Mouse (Mus musculus): ENCODE results near the gene Mios.
A peak's percentile ranks its signal among the peaks of the same experiment; 100 is the strongest.

The Mios gene

DNA sequence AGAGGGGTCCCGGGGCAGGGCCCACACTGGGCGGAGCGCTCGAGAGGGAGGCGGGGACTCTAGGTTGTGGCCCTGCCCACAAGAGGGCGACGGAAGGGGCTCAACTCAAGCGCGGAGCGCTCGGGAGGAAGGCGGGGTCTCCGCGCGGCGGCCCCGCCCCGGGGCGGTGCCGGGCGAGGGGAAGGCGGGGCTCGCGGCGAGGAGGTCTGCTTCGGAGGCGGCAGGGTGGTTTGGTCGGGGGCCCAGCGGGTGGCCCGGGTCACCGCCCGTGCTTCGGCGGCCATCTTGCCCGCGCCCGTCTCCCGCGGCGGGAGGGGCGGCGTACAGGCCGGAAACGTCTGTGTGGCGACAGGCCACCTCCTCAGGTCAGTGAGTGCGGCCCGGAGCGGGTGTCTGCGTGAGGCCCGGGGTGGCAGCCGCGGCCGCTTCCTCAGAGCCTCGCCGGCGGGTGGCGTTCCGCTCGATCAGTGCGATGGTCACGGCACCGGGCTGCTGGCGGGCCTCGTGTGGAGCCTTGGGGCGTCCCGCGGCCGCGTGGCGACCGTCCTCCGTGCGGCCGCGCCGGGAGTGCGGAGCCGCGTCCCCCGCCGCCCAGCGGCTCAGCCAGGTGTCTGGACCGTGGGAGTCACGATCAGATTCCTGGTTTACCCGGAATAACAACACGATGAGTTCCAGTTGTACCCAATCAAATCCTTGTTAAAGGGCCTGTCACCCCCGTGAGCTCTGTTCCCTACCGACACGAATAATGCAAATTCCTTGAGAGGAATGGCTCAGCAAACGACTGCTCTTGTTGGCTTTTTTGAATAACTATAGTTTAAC lies at the start of gene Mios:
Gene Mios, plus strand, starts transcription at position 176 of the 819 bp plus-strand sequence.
- peak; percentile 80 for DNase-seq (ENCODE audit: low read depth, low spot score)

GRCm38 (mm10) chr6:8160001-8160400 lies 49.0 kb upstream of the Mios start:
- DNase-seq (ENCODE audit: low read depth, low spot score): no peak

DNA sequence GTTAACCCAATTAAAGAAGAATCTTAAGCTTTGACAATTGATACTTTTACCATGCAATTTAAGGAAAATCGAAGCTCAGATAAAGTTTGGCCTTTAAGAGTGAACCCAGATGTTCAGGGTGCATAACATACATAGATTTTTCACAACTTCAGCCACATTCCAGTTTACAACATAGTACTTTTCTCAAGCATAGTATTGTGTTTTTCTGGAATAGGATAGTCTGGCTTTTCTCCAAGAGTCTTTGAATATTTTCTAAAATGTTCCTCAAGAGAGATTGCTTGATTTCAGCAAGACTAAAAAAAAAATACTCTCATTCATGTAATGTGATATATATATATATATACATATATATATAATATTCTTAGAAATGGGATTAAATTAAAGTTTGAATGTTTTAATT lies 44.3 kb upstream of the Mios start:
- DNase-seq (ENCODE audit: low read depth, low spot score): no peak

GRCm38 (mm10) chr6:8172101-8172500 lies 36.9 kb upstream of the Mios start:
- DNase-seq (ENCODE audit: low read depth, low spot score): no peak

- DNase-seq (ENCODE audit: low read depth, low spot score): no peak
Observed at GRCm38 (mm10) chr6:8174062-8174461, 35.0 kb upstream of the Mios start.

DNA sequence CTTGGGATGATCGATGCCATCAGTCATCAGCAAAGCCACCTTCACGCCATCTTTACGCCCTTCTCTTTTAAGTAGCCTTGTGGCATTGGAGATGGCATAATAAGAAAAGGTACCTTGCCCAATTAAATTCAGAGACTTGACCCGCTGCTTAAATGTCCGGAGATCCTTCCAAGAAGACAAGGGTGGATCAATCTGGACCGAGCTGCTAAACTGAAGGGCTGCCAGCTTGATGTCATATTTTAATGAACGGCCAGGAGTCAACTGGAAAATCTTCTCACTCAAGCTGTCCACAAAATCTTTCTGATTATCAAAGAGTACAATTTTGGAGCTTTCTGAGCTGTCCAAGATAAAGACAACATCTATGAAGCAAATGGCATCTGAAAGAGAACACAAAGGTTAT lies 33.7 kb upstream of the Mios start:
- no peak for DNase-seq (ENCODE audit: low read depth, low spot score)

DNA sequence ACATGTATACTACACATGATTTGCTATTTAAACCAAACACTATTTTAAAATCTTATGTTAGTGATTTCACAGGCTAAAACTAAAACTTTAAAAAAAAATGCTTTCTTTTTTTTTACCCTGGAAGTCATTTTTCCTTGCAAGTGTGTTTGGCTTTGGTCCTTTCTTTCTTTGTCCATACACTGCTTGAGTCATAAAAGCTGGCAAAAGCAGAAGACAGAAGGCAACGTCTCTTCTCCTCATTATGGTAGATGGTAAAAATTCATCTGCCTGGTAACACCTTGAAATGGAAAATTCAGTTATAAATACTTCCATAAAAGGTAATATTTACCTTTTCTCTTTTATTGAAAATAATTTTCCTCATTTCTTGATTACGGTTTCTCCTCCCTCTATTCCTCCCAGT lies 32.9 kb upstream of the Mios start:
- no peak for DNase-seq (ENCODE audit: low read depth, low spot score)

DNA sequence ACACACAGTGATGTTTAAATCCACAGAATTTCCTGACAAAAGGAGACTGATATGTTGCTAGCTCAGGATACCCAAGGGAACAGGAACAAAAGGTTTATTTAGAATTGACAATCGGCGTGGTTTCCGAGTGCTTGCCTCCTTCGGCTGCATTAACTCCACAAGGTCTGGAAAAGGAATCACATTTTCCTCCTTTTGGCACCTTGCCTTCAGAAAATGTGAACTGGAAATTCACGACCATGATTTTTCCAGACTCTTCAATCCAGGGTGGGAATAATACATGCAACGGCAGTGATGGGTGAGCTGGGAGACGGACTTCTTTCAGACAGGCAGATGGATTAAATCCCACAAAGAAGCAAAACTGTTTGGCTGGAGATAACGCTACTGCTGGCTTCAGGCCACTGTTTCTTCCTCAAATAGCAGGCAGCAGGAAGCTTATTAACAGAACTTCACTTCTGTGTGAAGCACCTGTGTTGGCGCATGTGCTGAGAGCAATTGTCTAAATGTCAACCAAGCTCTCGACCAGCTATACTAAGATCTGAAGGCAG lies 30.6 kb upstream of the Mios start:
- DNase-seq (ENCODE audit: low read depth, low spot score): no peak

- no peak for DNase-seq (ENCODE audit: low read depth, low spot score)
Observed at GRCm38 (mm10) chr6:8188599-8189233, 20.3 kb upstream of the Mios start.

DNA sequence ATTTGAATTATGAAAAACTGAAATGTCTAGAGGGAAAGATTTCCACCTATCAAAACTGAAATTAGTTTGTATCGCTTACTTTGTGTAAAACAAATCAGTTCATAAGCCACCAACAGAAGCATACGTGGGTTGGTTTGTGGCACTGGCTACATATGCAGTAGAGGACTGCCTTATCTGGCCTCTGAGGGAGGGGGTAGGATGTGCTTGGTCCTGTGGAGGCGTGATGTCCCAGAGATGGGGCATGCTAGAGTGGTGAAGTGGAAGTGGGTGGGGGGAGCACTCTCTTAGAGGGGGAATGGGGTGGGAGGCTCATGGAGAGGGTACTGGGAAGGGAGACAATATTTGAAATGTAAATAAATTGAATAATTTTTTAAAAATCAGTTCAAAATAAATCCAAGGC lies 19.1 kb upstream of the Mios start:
- no peak for DNase-seq (ENCODE audit: low read depth, low spot score)

GRCm38 (mm10) chr6:8192517-8192916 lies 16.5 kb upstream of the Mios start, which contains the start of gene Col28a1:
Gene Col28a1 (minus strand): TSS chr6:8192617.
- no peak for DNase-seq (ENCODE audit: low read depth, low spot score)

DNA sequence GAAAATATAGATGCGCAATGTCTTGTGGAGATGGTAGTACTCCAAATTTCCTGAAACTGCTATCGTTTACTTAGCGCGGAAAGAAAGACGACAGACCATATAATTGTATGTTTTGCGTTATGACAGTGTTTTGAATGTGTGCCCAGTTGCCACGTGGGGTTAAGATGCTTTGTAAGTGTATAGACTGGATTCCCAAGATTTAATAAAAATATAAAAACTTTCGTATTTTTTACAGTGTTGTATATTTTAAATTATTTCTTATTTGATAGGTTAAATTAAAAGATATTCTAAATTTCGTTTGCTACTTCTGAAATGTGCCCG lies 804 bp downstream of the Mios start:
- DNase-seq (ENCODE audit: low read depth, low spot score): no peak

DNA sequence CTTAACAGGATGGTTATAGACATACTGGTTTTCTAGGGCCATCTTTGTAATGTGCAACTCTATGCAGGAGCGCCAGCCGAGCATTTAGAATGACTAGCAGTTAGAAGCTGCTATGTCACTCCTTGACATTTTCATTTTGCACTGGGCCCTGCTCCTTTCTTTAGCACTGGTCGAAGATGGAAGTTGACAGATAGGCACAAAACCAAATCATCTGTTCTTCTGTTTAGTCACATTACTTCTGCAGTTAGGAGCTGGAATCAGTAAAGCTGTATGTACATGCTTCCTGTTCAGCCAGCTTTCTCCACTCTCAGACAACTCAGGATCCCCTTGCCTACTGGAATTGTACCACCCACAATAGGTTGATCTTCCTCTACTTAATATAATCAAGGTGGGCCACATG lies 1.6 kb downstream of the Mios start:
- no peak for DNase-seq (ENCODE audit: low read depth, low spot score)

GRCm38 (mm10) chr6:8227035-8227434 lies 18.0 kb downstream of the Mios start:
- no peak for DNase-seq (ENCODE audit: low read depth, low spot score)

- DNase-seq (ENCODE audit: low read depth, low spot score): no peak
Observed at GRCm38 (mm10) chr6:8228596-8228995, 19.6 kb downstream of the Mios start.

DNA sequence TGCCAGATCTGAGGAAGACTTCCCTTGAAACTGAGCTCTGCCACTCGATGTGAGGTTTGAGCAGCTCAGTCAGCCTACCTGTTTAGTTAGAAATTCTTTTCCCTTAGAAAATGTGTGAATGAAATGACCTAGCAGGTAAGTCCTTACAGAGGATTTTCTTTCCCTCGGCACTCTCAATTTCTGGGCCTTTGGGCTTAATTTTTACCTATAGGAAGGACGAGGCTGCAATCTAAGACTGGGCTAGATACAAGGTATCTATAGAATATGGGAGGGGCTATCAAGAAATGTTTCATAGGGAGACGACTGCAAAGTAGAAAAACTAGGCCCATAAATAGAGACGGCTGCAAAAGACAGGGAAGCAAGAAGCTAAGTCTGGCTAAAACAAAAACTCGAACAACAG lies 49.3 kb downstream of the Mios start:
- no peak for DNase-seq (ENCODE audit: low read depth, low spot score)

GRCm38 (mm10) chr6:8259004-8259666 lies 50.1 kb downstream of the Mios start, which contains the start of the genes Rpa3, Umad1 and Gm45062:
Gene Rpa3 (minus strand): TSS chr6:8259173.
Gene Umad1 (plus strand): TSS chr6:8259288.
Gene Gm45062 (plus strand): TSS chr6:8259450.
- DNase-seq (ENCODE audit: low read depth, low spot score): peak; percentile 92

DNA sequence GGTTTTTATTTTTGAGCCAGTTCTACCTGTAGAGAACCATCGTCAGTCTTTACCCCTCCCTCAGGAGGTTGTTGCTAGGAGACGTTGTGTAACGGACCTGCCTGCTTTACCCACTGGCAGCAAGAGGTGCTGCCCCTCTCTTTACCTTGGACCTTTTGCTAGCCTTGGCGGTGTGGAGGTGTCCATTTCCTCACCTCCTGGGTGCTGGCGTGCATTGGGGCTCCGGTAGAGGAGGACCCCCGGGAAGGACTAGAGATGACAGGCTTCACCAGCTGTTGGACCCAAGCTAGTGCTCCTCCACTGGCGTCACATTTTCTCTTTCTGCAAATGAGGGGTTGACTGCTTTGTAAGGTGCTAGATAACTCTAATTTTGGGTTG lies 50.6 kb downstream of the Mios start:
- DNase-seq (ENCODE audit: low read depth, low spot score): no peak

GRCm38 (mm10) chr6:8271047-8271446 lies 62.0 kb downstream of the Mios start:
- DNase-seq (ENCODE audit: low read depth, low spot score): no peak

DNA sequence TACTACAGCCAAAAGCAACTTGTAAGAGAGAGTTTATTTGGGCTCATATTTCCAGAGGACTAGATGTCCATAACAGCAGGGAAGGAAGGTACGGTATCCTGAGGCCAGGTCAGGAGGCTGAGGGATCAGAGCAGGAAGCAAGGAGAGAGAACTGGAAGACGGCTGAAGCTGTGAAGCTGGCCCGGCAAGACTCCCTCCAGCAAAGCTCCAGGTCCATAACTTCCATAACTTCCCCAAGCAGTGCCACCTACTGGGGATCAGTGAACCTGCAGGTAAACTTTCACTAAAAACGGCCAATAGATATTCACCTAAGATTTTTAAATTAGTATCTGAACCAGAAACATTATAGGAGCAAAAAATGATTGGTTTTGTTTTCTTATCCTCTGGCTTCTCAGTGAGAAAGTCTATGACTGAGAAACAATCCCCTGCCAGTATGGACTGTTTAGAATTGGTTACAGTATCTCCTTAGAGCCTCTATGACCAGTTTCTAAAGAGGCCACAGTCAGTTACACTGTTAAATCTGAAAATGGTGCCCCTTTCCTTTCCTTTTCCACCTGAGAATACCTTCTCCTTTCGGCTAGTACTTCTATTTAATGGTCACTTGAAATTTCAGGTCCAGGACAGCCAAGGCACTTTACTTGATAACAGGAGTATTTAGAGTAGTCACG lies 65.5 kb downstream of the Mios start:
- no peak for DNase-seq (ENCODE audit: low read depth, low spot score)

DNA sequence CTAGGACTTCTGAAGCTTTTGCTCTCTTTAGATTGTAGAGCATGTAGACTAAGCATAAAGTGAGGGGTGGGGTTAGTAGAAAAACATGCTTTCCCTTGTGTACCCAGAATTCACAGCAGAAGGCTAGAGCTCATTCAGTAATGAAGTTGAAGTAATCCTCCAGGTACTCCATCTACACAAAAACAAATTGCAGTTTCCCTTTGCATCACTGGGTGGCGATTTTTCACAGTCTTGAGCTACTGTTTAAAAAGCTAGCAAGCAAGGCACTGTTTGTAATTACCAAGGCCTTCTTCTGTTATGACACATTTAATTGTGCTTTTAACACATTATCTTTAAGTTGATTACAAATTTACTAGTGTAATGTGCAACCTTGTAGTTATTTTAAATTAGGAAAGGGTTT lies 66.1 kb downstream of the Mios start:
- DNase-seq (ENCODE audit: low read depth, low spot score): no peak

DNA sequence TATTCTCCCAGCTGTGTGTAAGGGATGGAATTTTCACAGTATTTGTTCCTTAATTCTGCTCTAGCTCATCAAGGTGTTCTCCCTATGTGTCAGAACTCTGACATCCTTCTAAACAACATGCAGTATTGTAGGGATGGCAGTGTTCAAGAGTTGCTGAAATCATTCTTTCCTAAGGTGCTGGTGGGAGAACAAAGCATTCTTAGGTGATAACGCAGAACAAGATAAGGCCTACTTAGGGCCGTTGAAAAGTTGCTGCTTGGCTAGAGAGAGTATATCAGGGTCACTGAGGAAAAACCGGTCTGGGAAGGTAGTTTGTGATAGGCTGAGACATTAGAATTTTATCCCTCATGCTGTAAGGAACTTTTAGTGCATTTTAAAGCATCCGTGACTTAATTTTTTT lies 67.4 kb downstream of the Mios start:
- DNase-seq (ENCODE audit: low read depth, low spot score): no peak
